In the genomic region with DNA sequence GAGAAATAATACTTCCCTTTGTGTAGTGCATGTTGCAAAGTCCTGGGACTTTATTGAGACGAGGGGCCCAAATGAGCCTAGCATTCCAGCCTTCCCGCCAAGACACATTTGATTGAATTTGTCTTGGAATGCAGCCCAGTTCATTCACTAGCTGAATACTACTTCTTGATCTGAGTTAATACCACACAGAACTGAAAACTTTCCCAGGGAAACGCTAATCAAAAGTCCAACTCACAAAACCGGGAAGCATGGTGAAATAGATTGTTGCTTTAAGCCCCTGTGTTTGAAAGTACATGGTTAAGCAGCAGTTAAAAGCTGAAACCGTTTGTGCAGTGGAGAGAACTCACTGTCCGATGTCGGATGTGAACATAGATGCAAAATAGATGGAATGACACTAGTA, we compare ENCODE assay signal across 16 mouse cellular contexts. TPM values are rescaled to one million over a fixed set of nuclear protein-coding genes. Genes with fewer than 3 reads are reported as not detected.
DNase-seq lines count a peak whose midpoint lies in the region; ATAC-seq and TF ChIP-seq lines count a peak whose summit lies in the region.
"Had no signal": no experiment of that assay in that cellular context is flagged by ENCODE, and none has a peak within 500 bp of the region (broad histone marks: within the 10 kb centered on the region; RNA-seq: fewer than 3 reads in every experiment).

No protein-coding gene starts in this region.

- peak; percentile 2 for DNase-seq in cerebellum, adult 9-10 months
- DNase-seq in cerebellum, adult 18-20 months, result no peak
- no peak for DNase-seq in midbrain, embryonic 11.5 days (ENCODE audit: low spot score, missing footprints)
- no peak for DNase-seq in midbrain, embryonic 10.5 days (ENCODE audit: low spot score)
- peak; percentile 55 for DNase-seq in hindbrain, postnatal 0 days (ENCODE audit: low spot score)
- DNase-seq in midbrain, postnatal 0 days (ENCODE audit: low spot score), result peak; percentile 60
- no peak for DNase-seq in natural killer cell, adult 2 months (ENCODE audit: low spot score in 2 of 2)
- DNase-seq: adrenal gland, postnatal 36 days; kidney, postnatal 25 days; lung, adult 18-20 months had no signal

- H3K9me3 ChIP-seq in midbrain, embryonic 11.5 days (ENCODE audit: control insufficient read depth, low read length), result no peaks in the 10 kb centered on the region
- H3K9me3 ChIP-seq in midbrain, embryonic 10.5 days (replicated peaks), result no peaks in the 10 kb centered on the region
- no peaks in the 10 kb centered on the region for H3K9me3 ChIP-seq in hindbrain, postnatal 0 days (ENCODE audit: low read length)
- no peaks in the 10 kb centered on the region for H3K9me3 ChIP-seq in midbrain, postnatal 0 days (ENCODE audit: low read length)
- H3K9me3 ChIP-seq in liver, embryonic 12.5 days (replicated peaks), result no peaks in the 10 kb centered on the region
- H3K9me3 ChIP-seq: megakaryocyte, embryonic 14.5 days had no signal

- H3K4me3 ChIP-seq in midbrain, embryonic 11.5 days (ENCODE audit: low read depth, low read length), result no peak overlapping the region
- no peak overlapping the region for H3K4me3 ChIP-seq in midbrain, embryonic 10.5 days
- H3K4me3 ChIP-seq in hindbrain, postnatal 0 days (ENCODE audit: low read length), result no peak overlapping the region
- H3K4me3 ChIP-seq in midbrain, postnatal 0 days (ENCODE audit: low read depth, low read length), result no peak overlapping the region
- no peak overlapping the region for H3K4me3 ChIP-seq in liver, embryonic 12.5 days
- H3K4me3 ChIP-seq: megakaryocyte, embryonic 14.5 days had no signal

- 49% methylated on average over 7 of the region's 7 CpGs for WGBS in midbrain, embryonic 11.5 days
- WGBS in midbrain, embryonic 10.5 days, result 69% methylated on average over 7 of the region's 7 CpGs
- WGBS in hindbrain, postnatal 0 days, result 30% methylated on average over 7 of the region's 7 CpGs
- 35% methylated on average over 7 of the region's 7 CpGs for WGBS in midbrain, postnatal 0 days
- 72% methylated on average over 7 of the region's 7 CpGs for WGBS in liver, embryonic 12.5 days (ENCODE audit: insufficient replicate concordance)

- no peak overlapping the region for H3K9ac ChIP-seq in midbrain, embryonic 11.5 days (ENCODE audit: low read length)
- no peak overlapping the region for H3K9ac ChIP-seq in hindbrain, postnatal 0 days (replicated peaks; ENCODE audit: low read length)
- no peak overlapping the region for H3K9ac ChIP-seq in midbrain, postnatal 0 days (replicated peaks; ENCODE audit: low read length, poor library complexity, severe bottlenecking)
- no peak overlapping the region for H3K9ac ChIP-seq in liver, embryonic 12.5 days

- no peaks in the 10 kb centered on the region for H3K4me1 ChIP-seq in midbrain, embryonic 11.5 days (ENCODE audit: control insufficient read depth, insufficient read depth, low read length)
- no peaks in the 10 kb centered on the region for H3K4me1 ChIP-seq in midbrain, embryonic 10.5 days
- H3K4me1 ChIP-seq in hindbrain, postnatal 0 days (ENCODE audit: insufficient read depth, low read length), result no peaks in the 10 kb centered on the region
- no peaks in the 10 kb centered on the region for H3K4me1 ChIP-seq in midbrain, postnatal 0 days (ENCODE audit: insufficient read depth, low read length)
- H3K4me1 ChIP-seq in liver, embryonic 12.5 days, result no peaks in the 10 kb centered on the region

- no peak overlapping the region for H3K4me2 ChIP-seq in midbrain, embryonic 11.5 days
- H3K4me2 ChIP-seq in hindbrain, postnatal 0 days (ENCODE audit: low read depth, low read length), result no peak overlapping the region
- H3K4me2 ChIP-seq in midbrain, postnatal 0 days (ENCODE audit: low read depth, low read length, poor library complexity, severe bottlenecking), result no peak overlapping the region
- H3K4me2 ChIP-seq in liver, embryonic 12.5 days, result no peak overlapping the region

- H3K27me3 ChIP-seq in midbrain, embryonic 11.5 days (ENCODE audit: control insufficient read depth, insufficient read depth, low read length), result peaks cover 4% of the 10 kb centered on the region
- H3K27me3 ChIP-seq in midbrain, embryonic 10.5 days (ENCODE audit: low read depth, poor library complexity, severe bottlenecking), result peaks cover 32% of the 10 kb centered on the region
- no peaks in the 10 kb centered on the region for H3K27me3 ChIP-seq in hindbrain, postnatal 0 days (ENCODE audit: insufficient read depth, low read length)
- 0 out of 2 replicates have a peak, but pooled peaks cover under 1% of the 10 kb centered on the region for H3K27me3 ChIP-seq in midbrain, postnatal 0 days (ENCODE audit: insufficient read depth, low read length)
- no peaks in the 10 kb centered on the region for H3K27me3 ChIP-seq in liver, embryonic 12.5 days (replicated peaks)

- peak; percentile 38; the same call in 1 of the 2 replicates for ATAC-seq in midbrain, embryonic 11.5 days (ENCODE audit: low FRiP score)
- ATAC-seq in hindbrain, postnatal 0 days, result no peak
- ATAC-seq in midbrain, postnatal 0 days (ENCODE audit: low FRiP score), result no peak
- no peak for ATAC-seq in liver, embryonic 12.5 days

- no peaks in the 10 kb centered on the region for H3K36me3 ChIP-seq in midbrain, embryonic 11.5 days (ENCODE audit: control insufficient read depth, insufficient read depth, low read length)
- no peaks in the 10 kb centered on the region for H3K36me3 ChIP-seq in midbrain, embryonic 10.5 days
- H3K36me3 ChIP-seq in hindbrain, postnatal 0 days (ENCODE audit: insufficient read depth, low read length), result no peaks in the 10 kb centered on the region
- H3K36me3 ChIP-seq in midbrain, postnatal 0 days (ENCODE audit: insufficient read depth, low read length), result no peaks in the 10 kb centered on the region
- H3K36me3 ChIP-seq in liver, embryonic 12.5 days, result no peaks in the 10 kb centered on the region

- H3K27ac ChIP-seq in midbrain, embryonic 11.5 days (ENCODE audit: low read depth, low read length), result no peak overlapping the region; the same call in 1 of the 2 replicates
- H3K27ac ChIP-seq in midbrain, embryonic 10.5 days (replicated peaks), result no peak overlapping the region
- H3K27ac ChIP-seq in hindbrain, postnatal 0 days, result no peak overlapping the region
- H3K27ac ChIP-seq in midbrain, postnatal 0 days (ENCODE audit: low read depth, low read length), result no peak overlapping the region
- H3K27ac ChIP-seq in liver, embryonic 12.5 days, result no peak overlapping the region
- H3K27ac ChIP-seq: stomach, postnatal 0 days had no signal

- TF ChIP-seq CTCF in hindbrain, postnatal 0 days (IDR thresholded peaks at IDR 0.05; ENCODE audit: low read depth), result no peak
- TF ChIP-seq CTCF in midbrain, postnatal 0 days (IDR thresholded peaks at IDR 0.05), result no peak

RNA-seq across cellular contexts. Expression of a gene that starts 24.6 kb away (rescaled TPM):
- polyA plus RNA-seq in midbrain, embryonic 11.5 days (2014; fragmentation: Nextera tagmentation; extraction: Ambion mirVana), result not detected in 2 replicates
- not detected in 2 replicates for polyA plus RNA-seq in midbrain, embryonic 10.5 days (2016; fragmentation: Nextera tagmentation; extraction: Ambion mirVana)
- not detected in 2 replicates for total RNA-seq in hindbrain, postnatal 0 days (2014; rRNA removed)
- not detected in 2 replicates for polyA plus RNA-seq in hindbrain, postnatal 0 days (2015; fragmentation: Nextera tagmentation; extraction: Ambion mirVana)
- not detected in 2 replicates for total RNA-seq in midbrain, postnatal 0 days (2014; rRNA removed)
- polyA plus RNA-seq in midbrain, postnatal 0 days (2015; fragmentation: Nextera tagmentation; extraction: Ambion mirVana), result not detected in 2 replicates
- polyA plus RNA-seq in liver, embryonic 12.5 days (2016; fragmentation: Nextera tagmentation; extraction: Ambion mirVana), result not detected in 2 replicates
- total RNA-seq: adrenal gland, postnatal 36 days; left cerebral cortex, postnatal 14 days had no signal
- polyA plus RNA-seq: cerebellum, adult 2 months; small intestine, adult 2 months; stomach, postnatal 0 days had no signal

Comparison
In these comparisons a context has a peak if more than half of its experiments do, and no peak if none do; other contexts are left out.
1. DNase-seq: peak in cerebellum, adult 9-10 months (single experiment), hindbrain, postnatal 0 days (single experiment) and midbrain, postnatal 0 days (single experiment); none in cerebellum, adult 18-20 months (0 of 2), midbrain, embryonic 11.5 days (single experiment), midbrain, embryonic 10.5 days (single experiment) and natural killer cell, adult 2 months (0 of 2).